Mouse (Mus musculus) CH12.LX (cell line): Measurements from ENCODE around the gene Cda.

ENCODE experiments used
- CHD2 ChIP-seq: IDR thresholded peaks from 2 replicates; pipeline ENCODE4 v1.6.1; 2011; ENCODE audit warnings: low read length, improper control_type of control experiment
- CTCF ChIP-seq, 2 experiments: IDR thresholded peaks in 1 of 2; conservative IDR thresholded peaks in 1 of 2; 2 replicates each; pipeline ENCODE4 v1.5.1; 2011 to 2012; ENCODE audit warnings: low read depth in 2 of 2, low read length in 2 of 2, improper control_type of control experiment in 1 of 2, inconsistent platforms in 1 of 2, mild to moderate bottlenecking in 1 of 2, moderate library complexity in 1 of 2
- MXI1 ChIP-seq: IDR thresholded peaks from 2 replicates; pipeline ENCODE4 v1.6.1; 2011; ENCODE audit warnings: mild to moderate bottlenecking, low read depth, low read length, improper control_type of control experiment
- RCOR1 ChIP-seq: conservative IDR thresholded peaks from 2 replicates; pipeline ENCODE4 v1.6.1; 2012; ENCODE audit warnings: low read depth, mild to moderate bottlenecking, inconsistent platforms, low read length, improper control_type of control experiment
- SMC3 ChIP-seq: IDR thresholded peaks from 2 replicates; pipeline ENCODE4 v1.6.1; 2011; ENCODE audit warnings: low read depth, low read length, improper control_type of control experiment
- USF1 ChIP-seq: IDR thresholded peaks from 2 replicates; pipeline ENCODE4 v1.6.1; 2014; ENCODE audit warnings: low read depth, mild to moderate bottlenecking, inconsistent platforms, low read length, improper control_type of control experiment

- TF ChIP-seq CTCF (conservative IDR thresholded peaks at IDR 0.05 in 1 of 2, IDR thresholded peaks at IDR 0.05 in 1 of 2; ENCODE audit: low read depth in 2 of 2, low read length in 2 of 2), result no peak
- no peak for TF ChIP-seq SMC3
- TF ChIP-seq MXI1, result no peak
- no peak for TF ChIP-seq USF1
- TF ChIP-seq CHD2, result no peak
- TF ChIP-seq RCOR1, result no peak
Measured at GRCm38 (mm10) chr4:138336876-138337275, 30.9 kb downstream of the Cda start.
